Mouse (Mus musculus) liver, adult 2 months (tissue): ENCODE results near the gene Ybx1.

Experiments
- CTCF ChIP-seq: fragments of 200-500 bp; IDR thresholded peaks from 2 replicates; pipeline ENCODE4 v1.5.1; 2011; ENCODE audit warnings: low read depth, low read length, control low read depth
- POLR2A ChIP-seq: fragments of 200-500 bp; IDR thresholded peaks from 2 replicates; pipeline ENCODE4 v1.6.1; 2011; ENCODE audit warnings: low read length, control low read depth; ENCODE audit not compliant: insufficient read depth; ENCODE audit errors: extremely low read depth

- TF ChIP-seq POLR2A (no peak), CTCF (no peak)
These were observed 48.4 kb downstream of the Ybx1 start for GRCm38 (mm10) chr4:119245961-119246360.
